12 mouse cellular contexts compared by ENCODE assay signal in genomic region chr7:102315435-102315834, GRCm38 (mm10). TPM values are rescaled to one million over a fixed set of nuclear protein-coding genes. Genes with fewer than 3 reads are reported as not detected.
DNase-seq lines count a peak whose midpoint lies in the region; ATAC-seq and TF ChIP-seq lines count a peak whose summit lies in the region.
"Had no signal": no experiment of that assay in that cellular context is flagged by ENCODE, and none has a peak within 500 bp of the region (broad histone marks: within the 10 kb centered on the region; RNA-seq: fewer than 3 reads in every experiment).

No protein-coding gene starts in this region.

- no peaks in the 10 kb centered on the region for H3K36me3 ChIP-seq in intestine, postnatal 0 days (ENCODE audit: control insufficient read depth, insufficient read depth)
- 0 out of 2 replicates have a peak, but pooled peaks cover 2% of the 10 kb centered on the region for H3K36me3 ChIP-seq in hindbrain, embryonic 11.5 days (ENCODE audit: control insufficient read depth, insufficient read depth, low read length)
- H3K36me3 ChIP-seq: limb, embryonic 15.5 days; midbrain, embryonic 12.5 days; neural tube, embryonic 13.5 days had no signal

- no peak overlapping the region for H3K9ac ChIP-seq in intestine, postnatal 0 days (ENCODE audit: low read depth, low read length)
- H3K9ac ChIP-seq in hindbrain, embryonic 11.5 days (ENCODE audit: low read depth, low read length), result no peak overlapping the region
- H3K9ac ChIP-seq: limb, embryonic 15.5 days; midbrain, embryonic 12.5 days; neural tube, embryonic 13.5 days had no signal

- H3K4me2 ChIP-seq in intestine, postnatal 0 days (replicated peaks; ENCODE audit: low read depth), result peak overlapping the region; percentile 14; the same call in 1 of the 2 replicates
- H3K4me2 ChIP-seq in hindbrain, embryonic 11.5 days (replicated peaks; ENCODE audit: low read depth, low read length), result no peak overlapping the region
- H3K4me2 ChIP-seq: limb, embryonic 15.5 days; midbrain, embryonic 12.5 days; neural tube, embryonic 13.5 days had no signal

- DNase-seq in lung, postnatal 25 days (ENCODE audit: low spot score), result peak; percentile 14
- no peak for DNase-seq in lung, adult 18-20 months
- DNase-seq in R1 (ENCODE audit: low read depth, low spot score), result peak; percentile 39
- peak; percentile 59 for DNase-seq in naive thymus-derived CD4-positive, alpha-beta T cell, adult 2 months (ENCODE audit: low read depth)
- DNase-seq in gastrocnemius, postnatal 4 days (ENCODE audit: low spot score in 2 of 2), result no peak
- no peak for DNase-seq in hindbrain, embryonic 11.5 days (ENCODE audit: low spot score)
- DNase-seq: kidney, adult 2 months had no signal

- 30% methylated on average over 7 of the region's 7 CpGs for WGBS in intestine, postnatal 0 days
- WGBS in hindbrain, embryonic 11.5 days, result 75% methylated on average over 7 of the region's 7 CpGs

- H3K27me3 ChIP-seq in intestine, postnatal 0 days (replicated peaks; ENCODE audit: control insufficient read depth, insufficient read depth, low read length), result no peaks in the 10 kb centered on the region
- no peaks in the 10 kb centered on the region for H3K27me3 ChIP-seq in hindbrain, embryonic 11.5 days (ENCODE audit: control insufficient read depth, insufficient read depth, low read length)
- H3K27me3 ChIP-seq: limb, embryonic 15.5 days; midbrain, embryonic 12.5 days; neural tube, embryonic 13.5 days had no signal

- no peak for ATAC-seq in intestine, postnatal 0 days
- no peak for ATAC-seq in hindbrain, embryonic 11.5 days (ENCODE audit: low FRiP score)

- H3K9me3 ChIP-seq in intestine, postnatal 0 days (ENCODE audit: control insufficient read depth), result no peaks in the 10 kb centered on the region
- no peaks in the 10 kb centered on the region for H3K9me3 ChIP-seq in hindbrain, embryonic 11.5 days (ENCODE audit: control insufficient read depth, low read length)
- H3K9me3 ChIP-seq: limb, embryonic 15.5 days; midbrain, embryonic 12.5 days; neural tube, embryonic 13.5 days had no signal

- no peak overlapping the region for H3K4me3 ChIP-seq in intestine, postnatal 0 days (ENCODE audit: low read depth, low read length)
- no peak overlapping the region for H3K4me3 ChIP-seq in hindbrain, embryonic 11.5 days (ENCODE audit: low read depth, low read length)
- H3K4me3 ChIP-seq: erythroblast, embryonic 14.5 days; limb, embryonic 15.5 days; midbrain, embryonic 12.5 days; neural tube, embryonic 13.5 days had no signal

- no peak overlapping the region for H3K27ac ChIP-seq in intestine, postnatal 0 days (ENCODE audit: low read depth, low read length)
- no peak overlapping the region for H3K27ac ChIP-seq in hindbrain, embryonic 11.5 days (ENCODE audit: low read depth, low read length)
- H3K27ac ChIP-seq: limb, embryonic 15.5 days; midbrain, embryonic 12.5 days; neural tube, embryonic 13.5 days had no signal

- H3K4me1 ChIP-seq in intestine, postnatal 0 days (replicated peaks; ENCODE audit: control insufficient read depth, insufficient read depth, low read length), result peaks cover 19% of the 10 kb centered on the region
- H3K4me1 ChIP-seq in hindbrain, embryonic 11.5 days (replicated peaks; ENCODE audit: control insufficient read depth, insufficient read depth, low read length), result no peaks in the 10 kb centered on the region
- H3K4me1 ChIP-seq: limb, embryonic 15.5 days; midbrain, embryonic 12.5 days; neural tube, embryonic 13.5 days had no signal

- TF ChIP-seq CTCF in intestine, postnatal 0 days (IDR thresholded peaks at IDR 0.05; ENCODE audit: low read depth), result no peak

RNA-seq across cellular contexts. Expression of gene Stim1, which starts 47.8 kb away (rescaled TPM):
- 13.0 and 13.8 TPM in 2 replicates for polyA plus RNA-seq in intestine, postnatal 0 days (2015; fragmentation: Nextera tagmentation; extraction: Ambion mirVana)
- 100 to 1,000 TPM; 248 to 260 TPM for total RNA-seq in gastrocnemius, postnatal 4 days (2021)
- 9.3 and 10.3 TPM in 2 replicates for polyA plus RNA-seq in hindbrain, embryonic 11.5 days (2014; fragmentation: Nextera tagmentation; extraction: Ambion mirVana)

RNA-seq across cellular contexts. Expression of gene Rhog, which starts 59.6 kb away (rescaled TPM):
- 74.2 and 78.1 TPM in 2 replicates for polyA plus RNA-seq in intestine, postnatal 0 days (2015; fragmentation: Nextera tagmentation; extraction: Ambion mirVana)
- 10 to 100 TPM; 42.9 to 43.5 TPM for total RNA-seq in gastrocnemius, postnatal 4 days (2021)
- polyA plus RNA-seq in hindbrain, embryonic 11.5 days (2014; fragmentation: Nextera tagmentation; extraction: Ambion mirVana), result 35.3 and 35.5 TPM in 2 replicates

Comparison
In these comparisons a context has a peak if more than half of its experiments do, and no peak if none do; other contexts are left out.
1. DNase-seq: peak in lung, postnatal 25 days (single experiment), R1 (single experiment) and naive thymus-derived CD4-positive, alpha-beta T cell, adult 2 months (single experiment); none in lung, adult 18-20 months (0 of 2), gastrocnemius, postnatal 4 days (0 of 2) and hindbrain, embryonic 11.5 days (single experiment).